In genomic region chr2:168445211-168445810, GRCm38 (mm10) we compare ENCODE assay signal across 8 mouse cellular contexts.
DNase-seq lines count a peak whose midpoint lies in the region; ATAC-seq lines count a peak whose summit lies in the region.

No protein-coding gene starts in this region.

- peak; percentile 74 for ATAC-seq in embryonic facial prominence, embryonic 13.5 days (ENCODE audit: insufficient number of reproducible peaks, insufficient read depth, low FRiP score, low TSS enrichment, low read depth)
- peak; percentile 77 to 79 for ATAC-seq in hematopoietic stem cell, adult 5-6 weeks (replicated peaks in 1 of 2; ENCODE audit: insufficient read depth in 1 of 2, low FRiP score in 2 of 2, low TSS enrichment in 1 of 2, low read depth in 1 of 2, poor library complexity in 2 of 2, severe bottlenecking in 2 of 2)
- ATAC-seq in midbrain, embryonic 11.5 days (ENCODE audit: low FRiP score), result peak; percentile 66

- H3K9ac ChIP-seq in embryonic facial prominence, embryonic 13.5 days, result no peak overlapping the region
- no peak overlapping the region for H3K9ac ChIP-seq in midbrain, embryonic 11.5 days (ENCODE audit: low read length)

- peaks cover 20% of the 10 kb centered on the region for H3K4me1 ChIP-seq in embryonic facial prominence, embryonic 13.5 days
- peaks cover 3% of the 10 kb centered on the region; the same call in 1 of the 2 replicates for H3K4me1 ChIP-seq in midbrain, embryonic 11.5 days (ENCODE audit: control insufficient read depth, insufficient read depth, low read length)

- no peak overlapping the region for H3K4me2 ChIP-seq in embryonic facial prominence, embryonic 13.5 days
- no peak overlapping the region for H3K4me2 ChIP-seq in midbrain, embryonic 11.5 days

- intact Hi-C loops in left cerebral cortex, postnatal 14 days (cut with DNase I), result loop anchor here (1.0 to 10.0 kb wide), 3 partner anchors 171 to 331 kb away; no protein-coding TSS in a partner anchor

- H3K4me3 ChIP-seq in embryonic facial prominence, embryonic 13.5 days, result no peak overlapping the region
- H3K4me3 ChIP-seq in midbrain, embryonic 11.5 days (ENCODE audit: low read depth, low read length), result no peak overlapping the region

- H3K9me3 ChIP-seq in embryonic facial prominence, embryonic 13.5 days, result 0 out of 2 replicates have a peak, but pooled peaks cover under 1% of the 10 kb centered on the region
- H3K9me3 ChIP-seq in midbrain, embryonic 11.5 days (ENCODE audit: control insufficient read depth, low read length), result no peaks in the 10 kb centered on the region

- 33% methylated on average over 10 of the region's 10 CpGs for WGBS in embryonic facial prominence, embryonic 13.5 days
- WGBS in midbrain, embryonic 11.5 days, result 37% methylated on average over 10 of the region's 10 CpGs

- H3K36me3 ChIP-seq in embryonic facial prominence, embryonic 13.5 days, result no peaks in the 10 kb centered on the region
- H3K36me3 ChIP-seq in midbrain, embryonic 11.5 days (ENCODE audit: control insufficient read depth, insufficient read depth, low read length), result no peaks in the 10 kb centered on the region

- H3K27me3 ChIP-seq in embryonic facial prominence, embryonic 13.5 days, result peaks cover 5% of the 10 kb centered on the region
- H3K27me3 ChIP-seq in midbrain, embryonic 11.5 days (ENCODE audit: control insufficient read depth, insufficient read depth, low read length), result no peaks in the 10 kb centered on the region

- H3K27ac ChIP-seq in embryonic facial prominence, embryonic 13.5 days, result no peak overlapping the region
- H3K27ac ChIP-seq in midbrain, embryonic 11.5 days (ENCODE audit: low read depth, low read length), result no peak overlapping the region

- DNase-seq in ES-CJ7 (ENCODE audit: low read depth, low spot score), result peak; percentile 61
- DNase-seq in adrenal gland, postnatal 25 days, result peak; percentile 67
- peak; percentile 59 to 63 for DNase-seq in left cerebral cortex, postnatal 14 days (ENCODE audit: low spot score in 2 of 2)
- peak; percentile 88 for DNase-seq in midbrain, embryonic 11.5 days (ENCODE audit: low spot score, missing footprints)
- peak; percentile 44 for DNase-seq in skeletal muscle tissue, adult 2 months (ENCODE audit: low read depth, low spot score)
- DNase-seq in frontal cortex, postnatal 14 days (ENCODE audit: low spot score in 2 of 2), result no peak

Comparison
In these comparisons a context has a peak if more than half of its experiments do, and no peak if none do; other contexts are left out.
1. DNase-seq: peak in ES-CJ7 (single experiment), adrenal gland, postnatal 25 days (single experiment), left cerebral cortex, postnatal 14 days (2 of 2), midbrain, embryonic 11.5 days (single experiment) and skeletal muscle tissue, adult 2 months (single experiment); none in frontal cortex, postnatal 14 days (0 of 2).
2. Peak in every context shown above with its lines, with median percentiles within 50 percentile points of each other: ATAC-seq.